Mouse (Mus musculus) limb, embryonic 11.5 days (tissue): ENCODE data around the gene Cav2. TPM values are rescaled to one million over a fixed set of nuclear protein-coding genes. Genes with fewer than 3 reads are reported as not detected.

Experiments used
- polyA plus RNA-seq: library from polyadenylated mRNA; unstranded; fragments of >200 nt; fragmentation: Nextera tagmentation; extraction: Ambion mirVana; gene quantifications from 2 replicates; pipeline ENCODE4 v1.2.1, GENCODE M21; 2014

Cav2 gene
- polyA plus RNA-seq, 1 experiment from 2014 or later, result 7.2 TPM

Other genes starting within 250 kb of the Cav2 start
- gene Tes, start 216.0 kb upstream of the Cav2 start, polyA plus RNA-seq, result 126 and 128 TPM in 2 replicates
- gene Cav1, start 25.1 kb downstream of the Cav2 start, polyA plus RNA-seq, result 26.9 and 29.1 TPM in 2 replicates
- 12.3 and 14.5 TPM in 2 replicates for gene Met, start 182.6 kb downstream of the Cav2 start, polyA plus RNA-seq